Mouse (Mus musculus) CH12.LX (cell line): ENCODE data around the gene Actl7a. TPM values are rescaled to one million over a fixed set of nuclear protein-coding genes. Genes with fewer than 3 reads are reported as not detected.

ENCODE experiments used
- DNase-seq: peaks from one replicate; pipeline ENCODE4 v3.0.0-alpha.2; 2013; ENCODE audit errors: extremely low read depth
- H3K27ac ChIP-seq: 2 replicates; pipeline ENCODE4 v1.5.1; 2012; ENCODE audit warnings: low read depth, mild to moderate bottlenecking, control low read depth, moderate library complexity; ENCODE audit not compliant: insufficient read depth
- H3K27me3 ChIP-seq: replicated peaks from 2 replicates; pipeline ENCODE3; 2012; ENCODE audit warnings: inconsistent platforms
- H3K36me3 ChIP-seq, 2 experiments: replicated peaks in 1 of 2; 2 replicates each; pipeline versions ENCODE3 to v1.6.1; 2012; ENCODE audit warnings: inconsistent platforms in 1 of 2, low read length in 1 of 2, mild to moderate bottlenecking in 1 of 2, mixed read lengths in 1 of 2, moderate library complexity in 1 of 2; ENCODE audit not compliant: control insufficient read depth in 1 of 2, insufficient read depth in 1 of 2
- H3K4me1 ChIP-seq, 2 experiments: 2 replicates each; pipeline ENCODE4 v1.6.1; 2012; ENCODE audit warnings: inconsistent platforms in 1 of 2, moderate library complexity in 1 of 2; ENCODE audit not compliant: insufficient read depth in 2 of 2, control insufficient read depth in 1 of 2
- H3K4me2 ChIP-seq: 2 replicates; pipeline ENCODE4 v1.6.1; 2012; ENCODE audit warnings: low read depth, mild to moderate bottlenecking, control low read depth; ENCODE audit not compliant: poor library complexity, insufficient read depth, severe bottlenecking
- H3K4me3 ChIP-seq, 3 experiments: fragments of 150-350 bp in 1 of 3; sonication (generic) in 1 of 3; replicated peaks in 1 of 3; 2 replicates each; pipeline versions ENCODE3 to v1.5.1; 2011 to 2012; ENCODE audit warnings: low read depth in 2 of 3, low read length in 2 of 3, mild to moderate bottlenecking in 2 of 3, moderate library complexity in 2 of 3, control low read depth in 1 of 3, improper control_type of control experiment in 1 of 3, inconsistent platforms in 1 of 3, mixed read lengths in 1 of 3; ENCODE audit not compliant: poor library complexity in 1 of 3
- H3K79me2 ChIP-seq: replicated peaks from 2 replicates; pipeline ENCODE4 v1.6.1; 2012; ENCODE audit warnings: mild to moderate bottlenecking, moderate library complexity; ENCODE audit not compliant: control insufficient read depth, poor library complexity, insufficient read depth, severe bottlenecking; ENCODE audit errors: extremely low read depth
- H3K9ac ChIP-seq: 2 replicates; pipeline ENCODE4 v1.6.1; 2012; ENCODE audit warnings: low read depth, mild to moderate bottlenecking, control low read depth, moderate library complexity; ENCODE audit not compliant: insufficient read depth
- H3K9me3 ChIP-seq: replicated peaks from 2 replicates; pipeline ENCODE3; 2012; ENCODE audit warnings: low read length, inconsistent platforms, mixed read lengths
- BHLHE40 ChIP-seq: IDR thresholded peaks from 2 replicates; pipeline ENCODE4 v1.6.1; 2011; ENCODE audit warnings: mild to moderate bottlenecking, low read depth, low read length, improper control_type of control experiment
- CHD1 ChIP-seq: IDR thresholded peaks from 2 replicates; pipeline ENCODE4 v1.6.1; 2012; ENCODE audit warnings: low read depth, low read length, improper control_type of control experiment, inconsistent platforms
- CHD2 ChIP-seq: IDR thresholded peaks from 2 replicates; pipeline ENCODE4 v1.6.1; 2011; ENCODE audit warnings: low read length, improper control_type of control experiment
- CTCF ChIP-seq, 2 experiments: IDR thresholded peaks in 1 of 2; conservative IDR thresholded peaks in 1 of 2; 2 replicates each; pipeline ENCODE4 v1.5.1; 2011 to 2012; ENCODE audit warnings: low read depth in 2 of 2, low read length in 2 of 2, improper control_type of control experiment in 1 of 2, inconsistent platforms in 1 of 2, mild to moderate bottlenecking in 1 of 2, moderate library complexity in 1 of 2
- E2F4 ChIP-seq: IDR thresholded peaks from 2 replicates; pipeline ENCODE4 v1.6.1; 2011; ENCODE audit warnings: low read depth, low read length, improper control_type of control experiment; ENCODE audit not compliant: insufficient replicate concordance
- ELF1 ChIP-seq: IDR thresholded peaks from 2 replicates; pipeline ENCODE4 v1.6.1; 2014; ENCODE audit warnings: low read depth, mild to moderate bottlenecking, inconsistent platforms, low read length, improper control_type of control experiment
- EP300 ChIP-seq: IDR thresholded peaks from 2 replicates; pipeline ENCODE4 v1.6.1; 2011; ENCODE audit warnings: low read length, improper control_type of control experiment
- GABPA ChIP-seq: IDR thresholded peaks from 2 replicates; pipeline ENCODE4 v1.6.1; 2012; ENCODE audit warnings: low read depth, low read length, improper control_type of control experiment, inconsistent platforms; ENCODE audit not compliant: insufficient replicate concordance
- HCFC1 ChIP-seq: IDR thresholded peaks from 2 replicates; pipeline ENCODE4 v1.6.1; 2012; ENCODE audit warnings: low read depth, mild to moderate bottlenecking, inconsistent platforms, low read length, improper control_type of control experiment
- IRF4 ChIP-seq: IDR thresholded peaks from 2 replicates; pipeline ENCODE4 v1.6.1; 2014; ENCODE audit warnings: low read depth, mild to moderate bottlenecking, inconsistent platforms, low read length, improper control_type of control experiment
- JUND ChIP-seq: conservative IDR thresholded peaks from 2 replicates; pipeline ENCODE4 v1.6.1; 2011; ENCODE audit warnings: low read depth, low read length, improper control_type of control experiment
- KAT2A ChIP-seq: IDR thresholded peaks from 2 replicates; pipeline ENCODE4 v1.6.1; 2012; ENCODE audit warnings: low read length, improper control_type of control experiment, inconsistent platforms; ENCODE audit not compliant: insufficient replicate concordance
- MAFK ChIP-seq: IDR thresholded peaks from 2 replicates; pipeline ENCODE4 v1.6.1; 2011; ENCODE audit warnings: low read length, improper control_type of control experiment; ENCODE audit not compliant: insufficient replicate concordance
- MEF2A ChIP-seq: IDR thresholded peaks from 2 replicates; pipeline ENCODE4 v1.6.1; 2014; ENCODE audit warnings: low read depth, mild to moderate bottlenecking, inconsistent platforms, low read length, improper control_type of control experiment, borderline replicate concordance
- MYC ChIP-seq: IDR thresholded peaks from 2 replicates; pipeline ENCODE4 v1.6.1; 2011; ENCODE audit warnings: low read depth, mild to moderate bottlenecking, improper control_type of control experiment, low read length
- NRF1 ChIP-seq: IDR thresholded peaks from 2 replicates; pipeline ENCODE4 v1.6.1; 2014; ENCODE audit warnings: low read depth, mild to moderate bottlenecking, inconsistent platforms, low read length, improper control_type of control experiment, moderate library complexity
- POLR2A ChIP-seq: IDR thresholded peaks from 2 replicates; pipeline ENCODE4 v1.6.1; 2011; ENCODE audit warnings: low read depth, mild to moderate bottlenecking, improper control_type of control experiment, low read length
- POLR2AphosphoS2 ChIP-seq: IDR thresholded peaks from 2 replicates; pipeline ENCODE4 v1.6.1; 2011; ENCODE audit warnings: low read depth, low read length, improper control_type of control experiment
- RAD21 ChIP-seq: IDR thresholded peaks from 2 replicates; pipeline ENCODE4 v1.6.1; 2011; ENCODE audit warnings: low read depth, mild to moderate bottlenecking, low read length, improper control_type of control experiment, moderate library complexity
- SMC3 ChIP-seq: IDR thresholded peaks from 2 replicates; pipeline ENCODE4 v1.6.1; 2011; ENCODE audit warnings: low read depth, low read length, improper control_type of control experiment
- TBP ChIP-seq: conservative IDR thresholded peaks from 2 replicates; pipeline ENCODE4 v1.6.1; 2011; ENCODE audit warnings: low read depth, low read length, improper control_type of control experiment
- TCF12 ChIP-seq: IDR thresholded peaks from 2 replicates; pipeline ENCODE4 v1.6.1; 2014; ENCODE audit warnings: low read depth, mild to moderate bottlenecking, inconsistent platforms, low read length, improper control_type of control experiment
- UBTF ChIP-seq: IDR thresholded peaks from 2 replicates; pipeline ENCODE4 v1.6.1; 2012; ENCODE audit warnings: low read depth, mild to moderate bottlenecking, inconsistent platforms, low read length, improper control_type of control experiment, moderate library complexity
- USF1 ChIP-seq: IDR thresholded peaks from 2 replicates; pipeline ENCODE4 v1.6.1; 2014; ENCODE audit warnings: low read depth, mild to moderate bottlenecking, inconsistent platforms, low read length, improper control_type of control experiment
- USF2 ChIP-seq: conservative IDR thresholded peaks from 2 replicates; pipeline ENCODE4 v1.6.1; 2011; ENCODE audit warnings: low read depth, low read length, improper control_type of control experiment
- ZMIZ1 ChIP-seq: IDR thresholded peaks from 2 replicates; pipeline ENCODE4 v1.6.1; 2012; ENCODE audit warnings: low read depth, mild to moderate bottlenecking, inconsistent platforms, low read length, improper control_type of control experiment
- dilution Hi-C: fragments of 300-500 bp; cut with MboI; formaldehyde crosslinking; loops from 2 replicates; pipeline ENCODE4 v1.14.3; 2020; ENCODE audit warnings: low sequenced_read_pairs; ENCODE audit not compliant: extremely low pct_unique_long_range_greater_than_20kb, extremely low pct_ligation_motif_present
- in situ Hi-C: fragments of 300-500 bp; cut with MboI; formaldehyde crosslinking; loops from 3 replicates; pipeline ENCODE4 v1.14.3; 2019; ENCODE audit warnings: low sequenced_read_pairs, low pct_ligation_motif_present, low pct_unique_long_range_greater_than_20kb, mixed read lengths
- polyA plus RNA-seq: library from polyadenylated mRNA; unstranded; fragments of >175 nt; gene quantifications from 2 replicates; pipeline ENCODE4 v1.2.1, GENCODE M21; 2012; ENCODE audit warnings: low read depth; ENCODE audit not compliant: insufficient read length
- total RNA-seq, 2 experiments: library from RNA; depleted of rRNA; stranded (reverse); fragments of 300-350 nt in 1 of 2; fragments of >200 nt in 1 of 2; gene quantifications; 2 replicates each; pipeline ENCODE4 v1.2.3; 2012 to 2014

Actl7a gene
- total and polyA plus RNA-seq, 3 experiments = 0.08 TPM; not detected in 2

DNA sequence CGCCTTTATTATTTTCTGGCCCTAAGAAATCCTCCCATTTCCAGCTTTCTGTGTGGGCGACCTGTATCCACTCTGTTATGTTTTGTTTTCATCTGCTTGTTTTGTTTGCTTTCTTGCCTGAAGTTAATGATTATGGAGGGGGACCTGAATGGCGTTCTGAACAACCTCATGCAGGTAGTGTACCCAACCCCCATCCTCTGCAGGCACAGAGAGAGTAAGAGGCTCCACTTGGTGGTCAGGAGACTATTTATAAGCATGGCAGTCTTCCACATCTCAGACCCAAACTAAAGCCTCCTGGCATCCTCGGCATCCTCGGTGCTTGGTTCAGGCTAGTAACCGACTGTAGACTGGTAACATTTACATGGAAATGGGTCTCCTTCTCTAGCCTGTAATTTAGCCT lies 20.9 kb upstream of the Actl7a start:
- Histone ChIP-seq H3K9ac (no peak overlapping the region), H3K9me3 (no peaks in the 10 kb centered on the region), H3K79me2 (no peaks in the 10 kb centered on the region), H3K4me2 (no peak overlapping the region), H3K27ac (no peak overlapping the region), H3K4me3 (no peak overlapping the region), H3K4me1 (no peaks in the 10 kb centered on the region), H3K27me3 (no peaks in the 10 kb centered on the region), H3K36me3 (no peaks in the 10 kb centered on the region)
- in situ Hi-C loops (no loop called here), dilution Hi-C loops (no loop called here)
- TF ChIP-seq CTCF (conservative IDR thresholded peaks at IDR 0.05 in 1 of 2, IDR thresholded peaks at IDR 0.05 in 1 of 2; ENCODE audit: low read depth in 2 of 2, low read length in 2 of 2) = no peak
- TF ChIP-seq TCF12 = no peak
- TF ChIP-seq JUND = no peak
- no peak for TF ChIP-seq BHLHE40
- no peak for TF ChIP-seq UBTF
- TF ChIP-seq NRF1 = no peak
- no peak for TF ChIP-seq MAFK
- TF ChIP-seq POLR2A = no peak
- TF ChIP-seq KAT2A = no peak
- TF ChIP-seq USF2 = no peak
- TF ChIP-seq RAD21 = no peak
- no peak for TF ChIP-seq TBP
- no peak for TF ChIP-seq SMC3
- TF ChIP-seq CHD2 = no peak
- no peak for TF ChIP-seq MEF2A
- DNase-seq = no peak

DNA sequence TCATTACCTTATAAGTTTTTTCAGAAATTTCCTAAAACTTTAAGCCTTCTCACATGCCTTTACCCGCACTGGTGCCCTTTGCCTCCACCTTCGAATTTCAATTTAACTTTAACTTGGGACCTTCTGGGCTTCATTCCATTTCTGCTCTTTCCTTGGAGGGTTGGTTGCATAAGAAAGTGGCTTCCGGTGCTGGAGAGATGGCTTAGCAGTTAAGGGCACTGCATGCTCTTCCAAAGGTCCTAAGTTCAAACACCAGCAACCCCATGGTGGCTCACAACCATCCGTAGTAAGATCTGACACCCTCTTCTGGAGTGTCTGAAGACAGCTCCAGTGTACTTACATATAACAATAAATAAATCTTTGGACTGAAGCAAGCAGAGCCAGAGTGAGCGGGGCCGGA lies 20.0 kb upstream of the Actl7a start:
- H3K4me3 ChIP-seq = no peak overlapping the region
- TF ChIP-seq JUND (no peak), IRF4 (no peak), USF1 (no peak), USF2 (no peak), MYC (no peak), NRF1 (no peak), KAT2A (no peak), POLR2AphosphoS2 (no peak), UBTF (no peak), GABPA (no peak), E2F4 (no peak), POLR2A (no peak), EP300 (no peak), ZMIZ1 (no peak), TBP (no peak), CHD1 (no peak), HCFC1 (no peak), SMC3 (no peak), ELF1 (no peak)
- DNase-seq = no peak
- no peaks in the 10 kb centered on the region for H3K9me3 ChIP-seq
- in situ Hi-C loops = no loop called here
- no peaks in the 10 kb centered on the region for H3K36me3 ChIP-seq
- H3K9ac ChIP-seq = no peak overlapping the region
- dilution Hi-C loops = no loop called here
- H3K4me2 ChIP-seq = no peak overlapping the region
- H3K79me2 ChIP-seq = no peaks in the 10 kb centered on the region
- H3K4me1 ChIP-seq = no peaks in the 10 kb centered on the region
- no peaks in the 10 kb centered on the region for H3K27me3 ChIP-seq
- H3K27ac ChIP-seq = no peak overlapping the region
